Mouse (Mus musculus): ENCODE data around the gene Ets2. TPM values are rescaled to one million over a fixed set of nuclear protein-coding genes. Genes with fewer than 3 reads are reported as not detected.

Gene Ets2
- total RNA-seq, 4 experiments from 2014 or later, result 27.4 to 29.4 (median 27.5) TPM

DNA sequence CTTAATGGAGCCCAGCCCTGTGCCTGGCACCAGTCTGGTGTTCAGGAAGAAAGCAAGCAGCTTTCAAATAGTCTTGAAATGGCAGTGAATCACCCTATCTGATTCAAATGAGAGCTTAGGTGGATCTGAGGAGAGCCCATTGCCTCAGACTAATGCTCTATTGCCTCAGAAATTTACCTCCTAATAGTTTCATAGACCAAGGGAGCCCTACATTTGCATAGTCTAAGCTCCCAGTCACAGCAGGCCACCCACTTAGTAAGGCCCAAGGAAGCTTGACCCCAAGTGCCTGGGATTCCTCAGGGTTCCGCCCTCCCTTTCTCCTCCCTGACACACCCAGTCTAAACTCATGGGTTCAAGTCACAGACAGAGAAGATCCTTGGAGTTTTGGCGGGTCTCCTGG, 65.4 kb downstream of the Ets2 start:
- DNase-seq (ENCODE audit: low spot score in 2 of 2), result no peak

DNA sequence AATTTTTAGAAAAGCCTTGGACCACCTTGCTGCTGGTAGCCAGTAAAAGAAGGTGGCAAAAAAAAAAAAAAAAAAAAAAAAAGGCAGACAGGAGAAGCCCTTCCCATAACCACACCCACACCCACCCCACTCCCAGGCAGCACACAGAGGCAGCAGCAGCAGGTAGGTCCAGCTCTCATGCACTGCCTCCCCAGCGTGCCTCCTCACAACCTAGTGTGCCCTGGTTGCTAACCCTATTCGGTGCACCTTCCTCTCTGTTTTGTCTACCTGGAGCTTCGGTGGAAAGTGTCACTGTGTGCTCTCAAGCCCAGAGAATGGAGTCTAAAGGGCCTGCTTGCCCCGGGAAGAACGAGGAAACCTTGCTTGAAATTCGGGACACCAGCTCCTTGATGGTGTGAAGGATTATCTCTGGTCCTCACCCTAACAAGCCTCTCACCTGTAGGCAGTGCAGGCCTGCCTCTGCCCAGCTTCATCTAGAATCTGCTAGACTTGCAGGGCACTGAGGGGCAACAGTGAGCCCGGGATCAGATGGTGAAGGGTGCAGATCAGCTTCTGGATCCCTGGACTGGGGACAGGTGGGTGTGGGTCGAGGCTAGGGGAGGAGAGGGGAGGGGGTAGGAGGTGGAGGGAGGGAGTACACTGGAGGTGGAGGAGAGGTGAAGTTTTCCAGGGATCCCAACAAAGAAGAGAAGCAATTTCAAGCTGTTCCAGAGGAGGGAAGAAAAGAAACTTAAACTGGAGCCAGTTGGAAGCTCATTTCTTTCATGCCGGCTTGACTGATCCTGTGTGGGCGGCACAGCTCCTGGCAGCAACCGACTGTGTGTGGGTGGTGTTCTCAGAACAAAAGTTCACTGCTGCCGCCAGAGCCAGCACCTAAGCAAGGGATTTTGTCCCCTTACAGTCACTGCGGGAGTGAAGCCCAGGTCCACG, 67.5 kb downstream of the Ets2 start:
- no peak for DNase-seq (ENCODE audit: low spot score in 2 of 2)

DNA sequence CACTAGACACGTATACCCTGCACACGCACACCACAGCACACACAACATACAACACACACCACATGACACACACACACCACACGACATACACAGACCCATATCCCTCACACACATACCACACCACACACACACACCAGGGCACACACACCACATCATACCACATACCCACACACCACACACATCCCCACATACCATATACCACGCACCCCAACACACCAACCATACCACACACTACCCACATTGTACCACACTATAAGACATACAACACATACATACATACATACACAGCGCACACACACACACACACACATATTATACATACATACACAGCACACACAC, 68.1 kb downstream of the Ets2 start:
- no peak for DNase-seq (ENCODE audit: low spot score in 2 of 2)

DNA sequence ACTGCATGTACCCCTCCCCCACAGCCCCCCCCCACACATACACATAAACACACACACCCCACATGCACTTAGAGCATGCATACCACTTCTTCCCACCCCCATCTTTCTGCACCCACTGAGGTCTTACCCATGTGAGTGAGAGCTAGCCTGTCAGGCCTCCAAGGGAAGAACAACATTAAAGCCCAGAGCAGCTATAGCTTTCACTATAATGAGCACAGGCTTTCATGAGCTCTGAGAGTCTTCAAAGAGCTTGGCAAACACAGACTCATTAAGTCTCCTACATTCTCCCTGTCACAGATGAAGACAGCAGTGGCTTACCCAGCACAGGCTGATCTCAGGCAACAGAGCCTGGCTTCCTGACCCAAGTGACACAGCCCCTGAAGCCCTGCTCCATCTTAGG, 68.5 kb downstream of the Ets2 start:
- DNase-seq (ENCODE audit: low spot score in 2 of 2), result no peak

Other genes starting within 250 kb of the Ets2 start
- 1 to 10 TPM; 5.7 to 9.8 (median 8.2) TPM for gene Erg, start 115.5 kb upstream of the Ets2 start, total RNA-seq (2022)